Mouse (Mus musculus): ENCODE results near the gene Adam21. TPM values are rescaled to one million over a fixed set of nuclear protein-coding genes. Genes with fewer than 3 reads are reported as not detected.

Gene Adam21
- total RNA-seq, 1 experiment from 2014 or later: 0.40 TPM

Other genes with a start within 250 kb of the Adam21 start
- gene Slc8a3, start 235.3 kb downstream of the Adam21 start, total RNA-seq (2017): not detected in 2 replicates
- gene Gm4787, start 189.0 kb downstream of the Adam21 start, total RNA-seq (2017): 1.2 and 1.5 TPM in 2 replicates
- 0.38 and 1.3 TPM in 2 replicates for gene Adam4, start 146.5 kb downstream of the Adam21 start, total RNA-seq (2017)
- 102 and 135 TPM in 2 replicates for gene Cox16, start 83.3 kb downstream of the Adam21 start, total RNA-seq (2017)
- gene Gm20498, start 35.6 kb downstream of the Adam21 start, total RNA-seq (2017): 38.6 and 96.7 TPM in 2 replicates
- gene Synj2bp, start 35.6 kb downstream of the Adam21 start, total RNA-seq (2017): 57.7 and 61.4 TPM in 2 replicates
- 67.0 and 74.7 TPM in 2 replicates for gene Med6, start 26.5 kb upstream of the Adam21 start, total RNA-seq (2017)
- gene Ttc9, start 62.8 kb upstream of the Adam21 start, total RNA-seq (2017): 0.19 TPM in 1 of 2 replicates, not detected in the other
- gene Map3k9, start 212.7 kb upstream of the Adam21 start, total RNA-seq (2017): 2.3 and 7.1 TPM in 2 replicates

Data from hematopoietic stem cell, adult 5-6 weeks (primary cell).